Mouse (Mus musculus) liver, adult 2 months (tissue): Measurements from ENCODE around the gene Cpb2. TPM values are rescaled to one million over a fixed set of nuclear protein-coding genes. Genes with fewer than 3 reads are reported as not detected.

ENCODE experiments used
- DNase-seq: peaks from one replicate; pipeline ENCODE4 v3.0.0-alpha.2; 2011; ENCODE audit warnings: low read depth, low spot score; ENCODE audit errors: extremely low read depth
- H3K27ac ChIP-seq: fragments of 200-500 bp; replicated peaks from 2 replicates; pipeline ENCODE4 v1.5.1; 2012; ENCODE audit warnings: low read depth, mild to moderate bottlenecking, control low read depth, inconsistent platforms, low read length; ENCODE audit not compliant: insufficient read depth
- H3K27me3 ChIP-seq: fragments of 200-500 bp; 2 replicates; pipeline ENCODE4 v1.6.1; 2012; ENCODE audit warnings: mild to moderate bottlenecking, moderate library complexity, low read length, inconsistent platforms; ENCODE audit not compliant: control insufficient read depth, insufficient read depth
- H3K36me3 ChIP-seq: fragments of 200-500 bp; 2 replicates; pipeline ENCODE4 v1.6.1; 2012; ENCODE audit warnings: low read length, inconsistent platforms; ENCODE audit not compliant: control insufficient read depth, insufficient read depth
- H3K4me1 ChIP-seq: fragments of 200-500 bp; 2 replicates; pipeline ENCODE4 v1.6.1; 2011; ENCODE audit warnings: low read length; ENCODE audit not compliant: control insufficient read depth, insufficient read depth
- H3K4me3 ChIP-seq: fragments of 200-500 bp; 2 replicates; pipeline ENCODE4 v1.5.1; 2011; ENCODE audit warnings: low read depth, mild to moderate bottlenecking, control low read depth, low read length, moderate library complexity; ENCODE audit not compliant: insufficient read depth
- H3K79me2 ChIP-seq: fragments of 200-500 bp; 2 replicates; pipeline ENCODE4 v1.6.1; 2012; ENCODE audit warnings: inconsistent platforms, mild to moderate bottlenecking, low read length, moderate library complexity; ENCODE audit not compliant: control insufficient read depth, insufficient read depth
- H3K9ac ChIP-seq: fragments of 200-500 bp; 2 replicates; pipeline ENCODE4 v1.6.1; 2012; ENCODE audit warnings: low read depth, mild to moderate bottlenecking, control low read depth, inconsistent platforms, low read length
- CTCF ChIP-seq: fragments of 200-500 bp; IDR thresholded peaks from 2 replicates; pipeline ENCODE4 v1.5.1; 2011; ENCODE audit warnings: low read depth, low read length, control low read depth
- POLR2A ChIP-seq: fragments of 200-500 bp; IDR thresholded peaks from 2 replicates; pipeline ENCODE4 v1.6.1; 2011; ENCODE audit warnings: low read length, control low read depth; ENCODE audit not compliant: insufficient read depth; ENCODE audit errors: extremely low read depth
- WGBS: fragments of 180-500 bp; shearing (Covaris S2); methylation state at CpG from one replicate; pipeline ENCODE4 v1.1.7; 2018; 5-methylcytosine and 5-hydroxymethylcytosine counted together
- polyA plus RNA-seq: library from polyadenylated mRNA; depleted of rRNA; stranded (reverse); fragments of >200 nt; gene quantifications from 2 replicates; pipeline ENCODE4 v1.2.3, GENCODE M21; 2012; rRNA removed
- total RNA-seq: library from RNA; depleted of rRNA; stranded (reverse); fragments of >200 nt; gene quantifications from 2 replicates; pipeline ENCODE4 v1.2.3, GENCODE M21; 2014; rRNA removed

The Cpb2 gene
- total RNA-seq (480 and 574 TPM in 2 replicates), polyA plus RNA-seq (130 and 147 TPM in 2 replicates)

GRCm38 (mm10) chr14:75242087-75242486 lies at the start of gene Cpb2:
Gene Cpb2, plus strand, starts transcription at chr14:75242287.
- peak; percentile 95 for DNase-seq
- no peaks in the 10 kb centered on the region for H3K27me3 ChIP-seq
- H3K4me1 ChIP-seq = peaks cover 19% of the 10 kb centered on the region; the same call in 1 of the 2 replicates
- H3K36me3 ChIP-seq = peaks cover 8% of the 10 kb centered on the region
- WGBS = 25% methylated on average over 5 of the region's 5 CpGs
- peak within 1 kb of the TSS; percentile 79 for H3K27ac ChIP-seq
- H3K4me3 ChIP-seq = peak within 1 kb of the TSS; percentile 43
- H3K79me2 ChIP-seq = peaks cover 12% of the 10 kb centered on the region; the same call in 1 of the 2 replicates
- no peak for TF ChIP-seq POLR2A
- no peak for TF ChIP-seq CTCF
- H3K9ac ChIP-seq = peak within 1 kb of the TSS; percentile 66

GRCm38 (mm10) chr14:75192427-75192826 lies 49.7 kb upstream of the Cpb2 start:
- TF ChIP-seq CTCF (no peak), POLR2A (no peak)
- DNase-seq = no peak
- Histone ChIP-seq H3K27me3 (no peaks in the 10 kb centered on the region), H3K79me2 (peaks cover 3% of the 10 kb centered on the region; the same call in 1 of the 2 replicates), H3K4me3 (no peak overlapping the region), H3K27ac (no peak overlapping the region), H3K4me1 (peaks cover 4% of the 10 kb centered on the region; the same call in 1 of the 2 replicates), H3K9ac (no peak overlapping the region), H3K36me3 (peaks cover 3% of the 10 kb centered on the region; the same call in 1 of the 2 replicates)
- WGBS = 84% methylated on average over 10 of the region's 10 CpGs

DNA sequence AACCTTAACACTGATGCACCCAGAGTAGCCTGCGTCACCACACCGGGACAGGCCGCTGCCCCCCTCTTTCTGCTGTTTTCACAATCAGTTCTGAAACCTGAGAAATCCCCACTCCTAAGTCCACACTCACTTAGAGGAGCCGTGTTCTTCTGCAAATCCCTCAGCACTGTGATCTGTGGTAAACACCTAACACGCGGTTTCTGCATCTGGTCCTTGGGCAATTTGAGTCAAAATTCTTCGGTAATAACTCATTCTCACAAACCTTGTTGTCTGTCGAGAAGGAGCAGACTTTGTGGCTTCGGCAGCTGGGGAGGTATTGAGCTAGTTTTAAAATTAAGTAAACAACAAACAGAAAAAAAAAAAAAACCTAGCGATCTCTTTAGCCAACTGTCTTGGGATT lies 49.2 kb upstream of the Cpb2 start:
- Histone ChIP-seq H3K36me3 (peaks cover 3% of the 10 kb centered on the region; the same call in 1 of the 2 replicates), H3K9ac (no peak overlapping the region), H3K27ac (no peak overlapping the region), H3K4me1 (peaks cover 4% of the 10 kb centered on the region; the same call in 1 of the 2 replicates), H3K4me3 (no peak overlapping the region), H3K27me3 (no peaks in the 10 kb centered on the region), H3K79me2 (peaks cover 3% of the 10 kb centered on the region; the same call in 1 of the 2 replicates)
- peak; percentile 41 for DNase-seq
- 56% methylated on average over 10 of the region's 10 CpGs for WGBS
- no peak for TF ChIP-seq POLR2A
- no peak for TF ChIP-seq CTCF

DNA sequence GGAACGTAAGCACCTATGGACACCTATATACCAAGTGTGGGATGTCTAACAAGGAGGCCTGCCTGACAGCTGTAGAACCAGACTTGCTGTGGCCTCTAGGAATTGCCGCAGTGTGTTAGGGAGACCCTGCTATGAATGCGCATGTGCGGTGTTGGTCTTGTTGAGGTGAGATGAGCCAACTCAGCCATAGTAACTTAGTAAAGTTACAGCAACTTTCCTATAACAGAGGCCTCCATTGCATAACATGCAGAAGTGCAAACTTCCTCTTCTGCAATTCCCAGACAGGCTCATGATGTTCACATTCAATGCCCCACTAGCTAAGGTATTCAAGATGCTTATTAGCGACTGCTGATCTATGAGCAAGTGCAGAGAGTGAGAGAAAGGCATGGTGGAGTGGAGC lies 46.6 kb upstream of the Cpb2 start:
- no peak overlapping the region for H3K4me3 ChIP-seq
- H3K9ac ChIP-seq = no peak overlapping the region
- DNase-seq = peak; percentile 26
- 87% methylated on average over 5 of the region's 5 CpGs for WGBS
- H3K4me1 ChIP-seq = peaks cover 4% of the 10 kb centered on the region; the same call in 1 of the 2 replicates
- no peaks in the 10 kb centered on the region for H3K27me3 ChIP-seq
- TF ChIP-seq CTCF (no peak), POLR2A (no peak)
- peaks cover 3% of the 10 kb centered on the region; the same call in 1 of the 2 replicates for H3K79me2 ChIP-seq
- peaks cover 22% of the 10 kb centered on the region for H3K36me3 ChIP-seq
- H3K27ac ChIP-seq = no peak overlapping the region

GRCm38 (mm10) chr14:75197027-75197426 lies 45.1 kb upstream of the Cpb2 start:
- no peak overlapping the region for H3K27ac ChIP-seq
- peaks cover 3% of the 10 kb centered on the region; the same call in 1 of the 2 replicates for H3K79me2 ChIP-seq
- DNase-seq = peak; percentile 44
- H3K4me3 ChIP-seq = no peak overlapping the region
- TF ChIP-seq CTCF (peak; percentile 54), POLR2A (no peak)
- peaks cover 33% of the 10 kb centered on the region for H3K36me3 ChIP-seq
- peaks cover 4% of the 10 kb centered on the region; the same call in 1 of the 2 replicates for H3K4me1 ChIP-seq
- 43% methylated on average over 5 of the region's 5 CpGs for WGBS
- no peak overlapping the region for H3K9ac ChIP-seq
- no peaks in the 10 kb centered on the region for H3K27me3 ChIP-seq

- 41% methylated on average over 7 of the region's 7 CpGs for WGBS
- Histone ChIP-seq H3K4me1 (peaks cover under 1% of the 10 kb centered on the region; the same call in 1 of the 2 replicates), H3K4me3 (no peak overlapping the region), H3K27ac (no peak overlapping the region), H3K79me2 (no peaks in the 10 kb centered on the region), H3K9ac (no peak overlapping the region), H3K27me3 (no peaks in the 10 kb centered on the region), H3K36me3 (peaks cover 38% of the 10 kb centered on the region)
- DNase-seq = no peak
- TF ChIP-seq POLR2A (no peak), CTCF (no peak)
Observed at GRCm38 (mm10) chr14:75197660-75198059, 44.4 kb upstream of the Cpb2 start.
